Mouse (Mus musculus): Measurements from ENCODE around the gene Gm906. TPM values are rescaled to one million over a fixed set of nuclear protein-coding genes. Genes with fewer than 3 reads are reported as not detected.

Gene Gm906
- polyA plus RNA-seq, 1 experiment from 2014 or later = not detected

Small RNAs within 50 kb of the gene (microRNA-seq; reads per million reads assigned to microRNA genes)
- not detected for gene Gm24017

Other genes starting within 250 kb of the Gm906 start
- 3.7 and 3.9 TPM in 2 replicates for gene Fbxw17, start 167.6 kb upstream of the Gm906 start, polyA plus RNA-seq (2015; fragmentation: Nextera tagmentation; extraction: Ambion mirVana)
- not detected in 2 replicates for gene Gm47429, start 193.6 kb upstream of the Gm906 start, polyA plus RNA-seq (2015; fragmentation: Nextera tagmentation; extraction: Ambion mirVana)
- gene Nutm2, start 217.0 kb upstream of the Gm906 start, polyA plus RNA-seq (2015; fragmentation: Nextera tagmentation; extraction: Ambion mirVana) = not detected in 2 replicates

All from liver, embryonic 16.5 days (tissue).